ENCODE assay signal across 8 mouse cellular contexts in genomic region chr12:110843194-110844048, GRCm38 (mm10). TPM values are rescaled to one million over a fixed set of nuclear protein-coding genes. Genes with fewer than 3 reads are reported as not detected.
A peak's percentile ranks its signal among the peaks of the same experiment; 100 is the strongest.
DNase-seq lines count a peak whose midpoint lies in the region; ATAC-seq lines count a peak whose summit lies in the region.

No protein-coding gene starts in this region.

- H3K36me3 ChIP-seq in midbrain, embryonic 10.5 days, result no peaks in the 10 kb centered on the region

- H3K27me3 ChIP-seq in midbrain, embryonic 10.5 days (ENCODE audit: low read depth, poor library complexity, severe bottlenecking), result peaks cover 47% of the 10 kb centered on the region

- peak overlapping the region; percentile 63 for H3K4me3 ChIP-seq in midbrain, embryonic 10.5 days

- peak; percentile 62 for ATAC-seq in inflammation-experienced regulatory T-cells, adult 6 months

- H3K9me3 ChIP-seq in midbrain, embryonic 10.5 days (replicated peaks), result no peaks in the 10 kb centered on the region

- peak; percentile 75 for DNase-seq in adrenal gland, adult 8-10 months
- DNase-seq in embryo, embryonic 10.5 days (ENCODE audit: low spot score), result peak; percentile 92
- DNase-seq in gastrocnemius, postnatal 14 days, result peak; percentile 80
- DNase-seq in left cerebral cortex, postnatal 4 days, result peak; percentile 78
- peak; percentile 87 for DNase-seq in midbrain, embryonic 10.5 days (ENCODE audit: low spot score)
- DNase-seq in right cerebral cortex, postnatal 25 days, result peak; percentile 76
- peak; percentile 79 for DNase-seq in yolk sac, embryonic 10.5 days (ENCODE audit: low spot score)

- H3K27ac ChIP-seq in midbrain, embryonic 10.5 days (replicated peaks), result no peak overlapping the region

- intact Hi-C loops in gastrocnemius, postnatal 14 days (cut with DNase I; ENCODE audit: low total_unique reads), result loop anchor here (5.0 kb wide), 1 partner anchor 246 kb away; no protein-coding TSS in a partner anchor
- intact Hi-C loops in left cerebral cortex, postnatal 4 days (cut with DNase I), result loop anchor here (5.0 to 10.0 kb wide), 4 partner anchors 109 to 426 kb away; partner anchors contain the start of gene Wdr20

- peaks cover 41% of the 10 kb centered on the region for H3K4me1 ChIP-seq in midbrain, embryonic 10.5 days

- WGBS in midbrain, embryonic 10.5 days, result 21% methylated on average over 32 of the region's 32 CpGs

RNA-seq across cellular contexts. Expression of gene Mok, which starts 2.7 kb away (rescaled TPM):
- 1 to 10 TPM; 1.4 to 3.7 (median 2.5) TPM for total RNA-seq in adrenal gland, adult 8-10 months (2022)
- under 1 TPM; 0.25 to 0.31 TPM for total RNA-seq in gastrocnemius, postnatal 14 days (2021)
- under 1 TPM in 2 of 3 experiments, not detected in 1; 0.50 to 0.57 TPM for polyA plus RNA-seq in inflammation-experienced regulatory T-cells, adult 6 months (2017; shearing (Covaris generic))
- 10 to 100 TPM; 13.2 to 16.5 TPM for total RNA-seq in left cerebral cortex, postnatal 4 days (2021)
- 10.1 and 11.7 TPM in 2 replicates for polyA plus RNA-seq in midbrain, embryonic 10.5 days (2016; fragmentation: Nextera tagmentation; extraction: Ambion mirVana)

RNA-seq across cellular contexts. Expression of gene Zfp839, which starts 6.6 kb away (rescaled TPM):
- 10 to 100 TPM; 15.5 to 22.4 (median 18.4) TPM for total RNA-seq in adrenal gland, adult 8-10 months (2022)
- 1 to 10 TPM; 3.9 to 5.4 TPM for total RNA-seq in gastrocnemius, postnatal 14 days (2021)
- 1 to 10 TPM; 1.7 to 2.4 (median 2.3) TPM for polyA plus RNA-seq in inflammation-experienced regulatory T-cells, adult 6 months (2017; shearing (Covaris generic))
- total RNA-seq in left cerebral cortex, postnatal 4 days (2021), result 1 to 10 TPM; 7.5 to 9.2 TPM
- polyA plus RNA-seq in midbrain, embryonic 10.5 days (2016; fragmentation: Nextera tagmentation; extraction: Ambion mirVana), result 4.8 and 5.4 TPM in 2 replicates

RNA-seq across cellular contexts. Expression of gene Cinp, which starts 45.5 kb away (rescaled TPM):
- total RNA-seq in adrenal gland, adult 8-10 months (2022), result 10 to 100 TPM; 37.4 to 39.6 (median 38.6) TPM
- total RNA-seq in gastrocnemius, postnatal 14 days (2021), result 10 to 100 TPM; 30.5 to 32.9 TPM
- polyA plus RNA-seq in inflammation-experienced regulatory T-cells, adult 6 months (2017; shearing (Covaris generic)), result 10 to 100 TPM; 38.4 to 45.4 (median 43.2) TPM
- total RNA-seq in left cerebral cortex, postnatal 4 days (2021), result 10 to 100 TPM; 64.9 to 65.8 TPM
- polyA plus RNA-seq in midbrain, embryonic 10.5 days (2016; fragmentation: Nextera tagmentation; extraction: Ambion mirVana), result 81.7 and 95.6 TPM in 2 replicates

RNA-seq across cellular contexts. Expression of gene Tecpr2, which starts 45.6 kb away (rescaled TPM):
- 10 to 100 TPM; 10.1 to 16.4 (median 12.9) TPM for total RNA-seq in adrenal gland, adult 8-10 months (2022)
- 1 to 10 TPM; 2.7 to 2.8 TPM for total RNA-seq in gastrocnemius, postnatal 14 days (2021)
- polyA plus RNA-seq in inflammation-experienced regulatory T-cells, adult 6 months (2017; shearing (Covaris generic)), result 1 to 10 TPM in 2 of 3 experiments, under 1 TPM in 1; 0.88 to 1.6 (median 1.4) TPM
- total RNA-seq in left cerebral cortex, postnatal 4 days (2021), result 10 to 100 TPM; 29.8 to 30.7 TPM
- polyA plus RNA-seq in midbrain, embryonic 10.5 days (2016; fragmentation: Nextera tagmentation; extraction: Ambion mirVana), result 5.3 and 6.7 TPM in 2 replicates
